Mouse (Mus musculus) retina, postnatal 1 day (tissue): Measurements from ENCODE around the gene Cdhr3.
"Not testable (repeated sequence)": the region's sequence is repeated elsewhere in the genome, so short reads cannot be mapped to it uniquely, and the experiment has no call there.

Experiments used
- DNase-seq: peaks from one replicate; pipeline ENCODE4 v3.0.0-alpha.2; 2012

Gene Cdhr3

GRCm38 (mm10) chr12:33071901-33072672, 20.6 kb downstream of the Cdhr3 start:
- DNase-seq = peak; percentile 54

GRCm38 (mm10) chr12:33068977-33069376, 23.7 kb downstream of the Cdhr3 start:
- DNase-seq = no peak

- DNase-seq = peak; percentile 47
Observed at GRCm38 (mm10) chr12:33066355-33066754, 26.3 kb downstream of the Cdhr3 start.

GRCm38 (mm10) chr12:33065162-33065561, 27.5 kb downstream of the Cdhr3 start:
- DNase-seq = no peak

- no peak for DNase-seq
Observed at GRCm38 (mm10) chr12:33064266-33064665, 28.4 kb downstream of the Cdhr3 start.

- DNase-seq = no peak
Observed at GRCm38 (mm10) chr12:33063250-33063649, 29.4 kb downstream of the Cdhr3 start.

GRCm38 (mm10) chr12:33062379-33062778, 30.3 kb downstream of the Cdhr3 start:
- not testable (repeated sequence) for DNase-seq

- peak; percentile 39 for DNase-seq
Observed at GRCm38 (mm10) chr12:33061651-33062050, 31.0 kb downstream of the Cdhr3 start.

GRCm38 (mm10) chr12:33057231-33058048, 35.2 kb downstream of the Cdhr3 start:
- peak; percentile 83 for DNase-seq

GRCm38 (mm10) chr12:33056574-33056973, 36.1 kb downstream of the Cdhr3 start:
- DNase-seq = no peak

- DNase-seq = no peak
Observed at GRCm38 (mm10) chr12:33056074-33056473, 36.6 kb downstream of the Cdhr3 start.

GRCm38 (mm10) chr12:33053746-33054145, 38.9 kb downstream of the Cdhr3 start:
- DNase-seq = no peak

- no peak for DNase-seq
Observed at GRCm38 (mm10) chr12:33053311-33053710, 39.4 kb downstream of the Cdhr3 start.

GRCm38 (mm10) chr12:33048391-33048790, 44.3 kb downstream of the Cdhr3 start:
- DNase-seq = no peak

GRCm38 (mm10) chr12:33046434-33046833, 46.2 kb downstream of the Cdhr3 start:
- no peak for DNase-seq

- DNase-seq = peak; percentile 78
Observed at GRCm38 (mm10) chr12:33045533-33046361, 46.9 kb downstream of the Cdhr3 start.

GRCm38 (mm10) chr12:33041476-33041875, 51.2 kb downstream of the Cdhr3 start:
- DNase-seq = no peak

- no peak for DNase-seq
Observed at GRCm38 (mm10) chr12:33040811-33041210, 51.9 kb downstream of the Cdhr3 start.

GRCm38 (mm10) chr12:33038676-33039075, 54.0 kb downstream of the Cdhr3 start:
- DNase-seq = no peak

- DNase-seq = peak; percentile 88
Observed at GRCm38 (mm10) chr12:33035719-33036521, 56.8 kb downstream of the Cdhr3 start.

- no peak for DNase-seq
Observed at GRCm38 (mm10) chr12:33035089-33035718, 57.5 kb downstream of the Cdhr3 start.
